Mouse (Mus musculus): Measurements from ENCODE around the gene Cask.

GRCm38 (mm10) chrX:13506376-13506775, 344.8 kb downstream of the Cask start:
- TF ChIP-seq POLR2A (IDR thresholded peaks at IDR 0.05; ENCODE audit: control insufficient read depth, extremely low read depth, insufficient read depth, low read length, poor library complexity) (no peak), CTCF (IDR thresholded peaks at IDR 0.05; ENCODE audit: borderline replicate concordance, control insufficient read depth, extremely low read depth, insufficient read depth, low read length, poor library complexity) (no peak)
